Mouse (Mus musculus): ENCODE data around the gene 1700029J07Rik.

1700029J07Rik gene

GRCm38 (mm10) chr8:45975126-45975836 is at the start of gene 1700029J07Rik, which contains the start of gene Ufsp2:
Gene 1700029J07Rik (minus strand): TSS chr8:45975252.
Gene Ufsp2 (plus strand): TSS chr8:45975528.
- DNase-seq (ENCODE audit: low read depth): peak; percentile 95

- no peak for DNase-seq (ENCODE audit: low read depth)
These were observed 49.3 kb upstream of the 1700029J07Rik start for GRCm38 (mm10) chr8:46024392-46024791.

- no peak for DNase-seq (ENCODE audit: low read depth)
These were observed 47.7 kb upstream of the 1700029J07Rik start for GRCm38 (mm10) chr8:46022758-46023157.

- DNase-seq (ENCODE audit: low read depth): no peak
These were observed 47.2 kb upstream of the 1700029J07Rik start for GRCm38 (mm10) chr8:46022203-46022602.

GRCm38 (mm10) chr8:46010746-46011680 is 36.0 kb upstream of the 1700029J07Rik start:
- no peak for DNase-seq (ENCODE audit: low read depth)

DNA sequence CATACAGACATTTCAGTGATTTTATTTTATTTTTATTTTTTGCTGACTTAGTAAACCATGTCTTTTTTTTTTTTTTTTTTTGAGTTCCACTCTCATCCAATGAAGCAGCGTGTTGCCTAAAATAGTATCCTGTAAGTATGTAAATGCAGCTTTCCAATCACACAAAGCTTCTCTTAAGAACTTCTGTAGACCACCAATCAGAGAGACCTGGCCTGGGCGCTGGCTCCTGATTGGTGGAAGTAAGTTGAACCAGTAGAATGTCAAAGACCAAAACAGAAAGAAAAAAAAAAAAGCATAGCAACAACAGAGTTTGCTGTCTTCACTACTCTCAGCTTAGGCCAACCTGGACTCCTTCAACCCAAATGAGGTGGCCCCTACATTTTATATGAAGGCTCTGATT is 35.3 kb upstream of the 1700029J07Rik start:
- DNase-seq (ENCODE audit: low read depth): no peak

GRCm38 (mm10) chr8:46007050-46007672 is 32.1 kb upstream of the 1700029J07Rik start:
- no peak for DNase-seq (ENCODE audit: low read depth)

DNA sequence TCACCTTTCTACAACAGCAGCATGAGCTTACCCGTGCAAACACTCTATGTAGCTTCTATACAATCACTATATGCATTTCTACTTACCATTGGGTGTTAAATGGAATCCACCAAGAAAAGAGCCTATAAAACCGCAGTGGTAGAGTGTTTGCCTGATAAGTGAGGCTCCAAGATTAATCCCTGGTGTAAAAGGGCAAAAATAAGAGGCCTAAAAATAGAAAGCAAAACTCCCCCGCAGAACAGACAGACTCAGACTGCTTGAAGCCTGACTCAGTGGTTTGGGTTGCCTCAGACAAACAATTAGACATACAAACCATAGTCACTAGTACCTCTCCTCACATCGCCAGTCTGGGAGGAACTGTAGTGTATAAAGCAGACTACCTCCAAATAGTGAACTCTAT is 30.5 kb upstream of the 1700029J07Rik start, which contains the start of gene Ankrd37:
Gene Ankrd37, minus strand, starts transcription at position 112 of the 400 bp plus-strand sequence.
- DNase-seq (ENCODE audit: low read depth): no peak

- DNase-seq (ENCODE audit: low read depth): peak; percentile 95
These were observed 25.0 kb upstream of the 1700029J07Rik start for GRCm38 (mm10) chr8:45999784-46000705.

DNA sequence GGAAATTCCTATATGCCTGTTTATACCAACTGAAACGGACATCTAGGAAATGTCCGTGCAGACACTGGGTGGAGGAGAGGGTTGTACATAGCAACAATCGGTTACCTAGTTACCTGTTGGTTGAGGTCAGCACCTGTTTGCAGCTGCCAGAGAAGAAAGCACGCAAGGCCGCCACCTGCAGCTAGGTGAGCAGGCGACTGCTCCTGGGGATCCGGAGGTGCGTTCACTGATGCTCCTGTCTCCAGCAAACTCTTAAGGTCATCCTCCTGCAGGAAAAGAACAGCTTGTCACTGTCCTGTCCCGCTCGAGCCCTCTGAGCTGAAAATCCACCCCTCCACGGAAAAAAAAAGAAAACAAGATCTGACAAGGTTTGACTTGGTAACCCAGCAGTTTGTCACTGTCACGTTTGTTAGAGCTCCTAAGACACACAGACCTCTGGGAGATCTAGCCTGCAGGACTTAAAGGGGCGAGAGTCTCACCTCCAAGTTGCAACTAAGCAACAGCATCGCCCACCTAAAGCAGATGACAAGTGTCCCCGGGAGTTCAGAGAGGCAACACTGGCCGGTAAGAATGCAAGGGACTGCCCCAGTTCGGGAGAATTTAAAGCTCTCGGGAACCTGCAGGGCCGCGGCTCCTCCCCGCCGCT is 24.2 kb upstream of the 1700029J07Rik start, which contains the start of gene Lrp2bp:
Gene Lrp2bp, plus strand, starts transcription at position 166 of the 646 bp plus-strand sequence.
- no peak for DNase-seq (ENCODE audit: low read depth)

- no peak for DNase-seq (ENCODE audit: low read depth)
These were observed 23.2 kb upstream of the 1700029J07Rik start for GRCm38 (mm10) chr8:45998228-45998627.

DNA sequence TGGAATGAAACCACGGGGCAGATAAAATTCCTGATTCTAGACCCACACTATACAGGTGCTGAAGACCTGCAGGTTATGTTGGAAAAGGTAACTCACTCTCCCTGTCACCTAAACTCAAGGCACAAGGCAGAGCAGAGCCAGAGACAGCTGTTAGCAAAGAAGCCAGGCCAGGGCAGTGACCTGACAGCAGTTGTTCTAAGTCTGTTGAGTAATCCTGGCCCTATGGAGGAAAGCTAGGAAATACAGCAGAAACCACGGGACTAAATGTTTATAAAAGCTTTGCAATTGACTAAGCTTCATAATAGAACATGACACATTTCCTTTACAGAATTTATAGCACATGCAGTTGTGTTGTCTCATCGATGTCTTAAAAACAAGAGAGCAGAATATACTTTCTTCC is 20.5 kb upstream of the 1700029J07Rik start:
- DNase-seq (ENCODE audit: low read depth): no peak

DNA sequence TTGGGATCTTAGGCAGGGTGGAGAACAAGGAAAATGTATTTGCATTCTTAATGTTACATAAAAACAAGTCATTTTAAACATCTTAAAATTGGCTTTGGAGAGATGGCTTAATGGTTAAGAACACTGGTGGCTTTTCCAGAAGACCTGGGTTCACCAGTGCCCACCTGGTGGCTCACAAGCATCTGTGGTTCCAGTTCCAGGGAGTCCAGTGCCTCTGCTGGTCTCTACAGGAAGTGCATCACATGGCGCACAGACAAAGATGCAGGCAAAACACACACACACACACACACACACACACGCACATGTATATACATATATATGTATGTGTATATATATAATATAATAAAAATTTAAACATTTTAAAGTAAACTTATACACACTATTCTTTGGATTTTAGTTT is 19.1 kb upstream of the 1700029J07Rik start:
- no peak for DNase-seq (ENCODE audit: low read depth)

- no peak for DNase-seq (ENCODE audit: low read depth)
These were observed 15.7 kb upstream of the 1700029J07Rik start for GRCm38 (mm10) chr8:45990631-45991310.

DNA sequence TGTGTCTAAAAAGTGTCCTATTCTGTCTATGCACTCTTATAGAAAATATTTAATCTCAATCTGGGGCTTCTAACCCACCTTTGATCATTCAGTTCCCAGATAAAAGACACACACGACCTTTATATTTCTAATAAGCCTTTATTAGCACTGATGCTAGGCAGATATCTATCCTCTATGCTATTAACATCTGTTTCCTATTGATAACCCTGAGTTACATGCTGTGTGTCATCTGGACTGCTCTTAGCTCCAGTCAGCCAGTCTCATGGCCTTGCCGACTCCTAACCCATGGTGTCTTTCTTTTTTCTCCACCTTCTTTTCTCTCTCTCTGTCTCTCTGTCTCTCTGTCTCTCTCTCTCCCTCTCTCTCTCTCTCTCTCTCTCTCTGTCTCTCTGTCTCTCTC is 13.1 kb upstream of the 1700029J07Rik start:
- no peak for DNase-seq (ENCODE audit: low read depth)

GRCm38 (mm10) chr8:45986665-45987064 is 11.6 kb upstream of the 1700029J07Rik start:
- DNase-seq (ENCODE audit: low read depth): no peak

DNA sequence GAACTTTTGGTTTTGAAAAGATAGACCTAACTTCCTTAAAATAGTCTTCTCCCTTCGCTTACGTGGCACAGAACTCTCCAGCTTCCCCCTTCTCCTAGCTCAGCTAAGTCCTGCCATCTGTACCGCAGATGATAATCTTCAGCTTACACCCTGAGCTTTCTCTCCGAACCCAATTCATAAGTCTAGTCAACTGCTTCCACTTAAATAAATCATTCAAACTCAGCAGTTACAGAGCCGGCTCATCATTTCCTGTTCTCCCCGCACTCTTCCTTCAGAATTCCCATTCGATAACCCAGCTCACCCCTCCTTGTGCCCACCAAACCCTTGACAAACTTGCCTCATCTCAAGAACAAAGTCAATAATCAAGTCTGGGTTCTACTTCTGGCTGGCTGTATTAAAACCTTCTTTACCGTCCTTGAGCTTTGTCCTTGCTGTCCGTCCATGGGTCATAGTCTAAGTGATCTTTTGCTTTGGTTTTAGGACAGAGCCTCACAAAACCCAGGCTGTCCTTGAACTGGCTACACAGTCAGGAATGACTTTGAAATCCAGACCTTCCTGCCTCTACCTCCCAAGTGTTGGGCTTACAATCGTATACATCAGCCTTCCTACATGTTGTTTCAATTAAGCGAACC is 901 bp upstream of the 1700029J07Rik start:
- no peak for DNase-seq (ENCODE audit: low read depth)

DNA sequence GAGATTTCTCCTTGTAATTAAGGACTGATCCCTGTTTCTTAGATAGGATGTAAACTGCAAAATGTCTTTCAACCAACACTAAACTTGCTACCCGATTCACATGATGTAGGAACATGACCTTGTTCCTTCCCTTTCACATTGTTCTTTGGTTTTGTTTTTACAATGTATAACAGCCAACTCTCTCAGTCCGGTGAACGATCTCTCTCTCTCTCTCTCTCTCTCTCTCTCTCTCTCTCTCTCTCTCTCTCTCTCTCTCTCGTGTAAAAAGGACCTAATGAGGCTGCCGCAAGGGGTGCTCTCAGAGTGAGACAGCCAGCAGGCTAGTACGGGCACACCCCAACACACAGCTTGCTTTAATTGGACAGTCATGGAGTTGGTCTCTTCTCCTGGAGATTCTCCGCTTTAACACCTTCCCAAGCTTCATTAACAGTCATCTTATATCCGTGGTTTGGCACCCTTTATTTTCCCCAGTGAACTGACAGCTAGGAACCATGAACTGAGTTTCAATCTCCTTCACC is 1.0 kb downstream of the 1700029J07Rik start:
- DNase-seq (ENCODE audit: low read depth): no peak

GRCm38 (mm10) chr8:45970894-45971293 is 4.2 kb downstream of the 1700029J07Rik start:
- DNase-seq (ENCODE audit: low read depth): no peak
